Mouse (Mus musculus): ENCODE data around the gene Ascl3.

GRCm38 (mm10) chr7:109772251-109772650, 40.7 kb upstream of the Ascl3 start:
- TF ChIP-seq CTCF (IDR thresholded peaks at IDR 0.05; ENCODE audit: low read depth) (no peak), EP300 (IDR thresholded peaks at IDR 0.05; ENCODE audit: low read depth) (no peak)
